Mouse (Mus musculus) hindbrain, postnatal 0 days (tissue): ENCODE measurements around the gene Acot2. TPM values are rescaled to one million over a fixed set of nuclear protein-coding genes. Genes with fewer than 3 reads are reported as not detected.
"Not testable (repeated sequence)": the region's sequence is repeated elsewhere in the genome, so short reads cannot be mapped to it uniquely, and the experiment has no call there.

Experiments
- ATAC-seq: fragments of 200-750 bp; cut with Nextera tagmentation; 2 replicates; pipeline ENCODE4 v1.8.0; 2017; ENCODE audit warnings: mild to moderate bottlenecking, moderate TSS enrichment, moderate library complexity
- DNase-seq: peaks from one replicate; pipeline ENCODE4 v3.0.0-alpha.2; 2015; ENCODE audit warnings: low spot score
- H3K27ac ChIP-seq: fragments of 300-500 bp; sonication (generic); 2 replicates; pipeline ENCODE4 v1.5.1; 2014; ENCODE audit warnings: mild to moderate bottlenecking
- H3K27me3 ChIP-seq: fragments of 300-500 bp; sonication (generic); 2 replicates; pipeline ENCODE4 v1.6.1; 2014; ENCODE audit warnings: low read length, mixed read lengths; ENCODE audit not compliant: insufficient read depth
- H3K36me3 ChIP-seq: fragments of 300-500 bp; sonication (generic); 2 replicates; pipeline ENCODE4 v1.6.1; 2014; ENCODE audit warnings: low read length, mixed read lengths; ENCODE audit not compliant: insufficient read depth
- H3K4me1 ChIP-seq: fragments of 300-500 bp; sonication (generic); 2 replicates; pipeline ENCODE4 v1.6.1; 2014; ENCODE audit warnings: antibody characterized with exemption, low read length, mixed read lengths; ENCODE audit not compliant: insufficient read depth
- H3K4me2 ChIP-seq: fragments of 300-500 bp; sonication (generic); 2 replicates; pipeline ENCODE4 v1.6.1; 2014; ENCODE audit warnings: low read depth, mild to moderate bottlenecking, low read length, moderate library complexity, mixed read lengths
- H3K4me3 ChIP-seq: fragments of 300-500 bp; sonication (generic); 2 replicates; pipeline ENCODE4 v1.5.1; 2014; ENCODE audit warnings: low read length
- H3K9ac ChIP-seq: fragments of 300-500 bp; sonication (generic); replicated peaks from 2 replicates; pipeline ENCODE4 v1.6.1; 2014; ENCODE audit warnings: mild to moderate bottlenecking, low read length, moderate library complexity, mixed read lengths
- H3K9me3 ChIP-seq: fragments of 300-500 bp; sonication (generic); 2 replicates; pipeline ENCODE4 v1.6.1; 2016; ENCODE audit warnings: low read length, mixed read lengths
- CTCF ChIP-seq: IDR thresholded peaks from 2 replicates; pipeline ENCODE4 v1.5.1; 2016; ENCODE audit warnings: antibody characterized with exemption, control low read depth, low read depth
- WGBS: fragments of 180-500 bp; shearing (Covaris S2); extraction: QIAGEN DNeasy Blood & Tissue Kit; methylation state at CpG from one replicate; pipeline ENCODE4 v1.1.7; 2014; 5-methylcytosine and 5-hydroxymethylcytosine counted together
- polyA plus RNA-seq: library from polyadenylated mRNA; unstranded; fragments of >200 nt; fragmentation: Nextera tagmentation; extraction: Ambion mirVana; gene quantifications from 2 replicates; pipeline ENCODE4 v1.2.1, GENCODE M21; 2015
- total RNA-seq: library from RNA; depleted of rRNA; stranded (reverse); fragments of >200 nt; gene quantifications from 2 replicates; pipeline ENCODE4 v1.2.3, GENCODE M21; 2014; rRNA removed

Gene Acot2
- total and polyA plus RNA-seq, 2 experiments from 2014 or later, result 18.6 to 31.2 TPM

- H3K9ac ChIP-seq, result no peak overlapping the region
- H3K9me3 ChIP-seq, result no peaks in the 10 kb centered on the region
- 77% methylated on average over 4 of the region's 4 CpGs for WGBS
- H3K36me3 ChIP-seq, result no peaks in the 10 kb centered on the region
- no peaks in the 10 kb centered on the region for H3K27me3 ChIP-seq
- no peak overlapping the region for H3K27ac ChIP-seq
- no peak overlapping the region for H3K4me3 ChIP-seq
- DNase-seq (no peak), ATAC-seq (no peak)
- no peak for TF ChIP-seq CTCF
- no peaks in the 10 kb centered on the region for H3K4me1 ChIP-seq
- no peak overlapping the region for H3K4me2 ChIP-seq
Observed at GRCm38 (mm10) chr12:84034108-84034507, 46.4 kb downstream of the Acot2 start.

- Histone ChIP-seq H3K4me3 (peak within 1 kb of the TSS; percentile 42), H3K4me2 (peak within 1 kb of the TSS; percentile 64), H3K9ac (peak within 1 kb of the TSS; percentile 48)
- ATAC-seq (peak; percentile 66; the same call in 1 of the 2 replicates), DNase-seq (peak; percentile 13)
- H3K27me3 ChIP-seq, H3K27ac ChIP-seq, H3K9me3 ChIP-seq, H3K4me1 ChIP-seq, H3K36me3 ChIP-seq: not testable (repeated sequence)
- 7% methylated on average over 31 of the region's 32 CpGs for WGBS
Observed at GRCm38 (mm10) chr12:84038241-84038640, 50.6 kb downstream of the Acot2 start, which contains the start of gene Acot4. Acot4 (plus strand) TSS chr12:84038379.

GRCm38 (mm10) chr12:84038691-84039111, 51.0 kb downstream of the Acot2 start, which contains the start of gene Gm49366:
Gm49366 (plus strand) TSS chr12:84038935.
- H3K4me1 ChIP-seq, H3K9me3 ChIP-seq, H3K36me3 ChIP-seq, H3K27me3 ChIP-seq, H3K27ac ChIP-seq: not testable (repeated sequence)
- Histone ChIP-seq H3K9ac (peak within 1 kb of the TSS; percentile 48), H3K4me2 (peak within 1 kb of the TSS; percentile 64), H3K4me3 (peak within 1 kb of the TSS; percentile 42)
- under 1% methylated on average over 39 of the region's 39 CpGs for WGBS
- peak; percentile 80 for ATAC-seq
- DNase-seq, result peak; percentile 48

- no peak for DNase-seq
- TF ChIP-seq CTCF, result no peak
- WGBS, result 89% methylated on average over 5 of the region's 5 CpGs
- Histone ChIP-seq H3K9me3 (no peaks in the 10 kb centered on the region), H3K27me3 (no peaks in the 10 kb centered on the region), H3K9ac (no peak overlapping the region), H3K4me1 (no peaks in the 10 kb centered on the region), H3K4me2 (no peak overlapping the region), H3K4me3 (no peak overlapping the region), H3K27ac (no peak overlapping the region), H3K36me3 (no peaks in the 10 kb centered on the region; the same call in 1 of the 2 replicates)
- ATAC-seq, result no peak
Observed at GRCm38 (mm10) chr12:84042248-84042647, 54.6 kb downstream of the Acot2 start.

Other genes starting within 250 kb of the Acot2 start
- gene Papln, start 224.2 kb upstream of the Acot2 start, total RNA-seq, result 3.0 and 4.9 TPM in 2 replicates
- gene Papln, start 224.2 kb upstream of the Acot2 start, polyA plus RNA-seq, result 0.39 and 0.44 TPM in 2 replicates
- 16.7 and 17.7 TPM in 2 replicates for gene Numb, start 65.9 kb upstream of the Acot2 start, total RNA-seq
- 10.7 and 12.1 TPM in 2 replicates for gene Numb, start 65.9 kb upstream of the Acot2 start, polyA plus RNA-seq
- 28.8 and 35.2 TPM in 2 replicates for gene Riox1, start 37.3 kb upstream of the Acot2 start, total RNA-seq
- gene Riox1, start 37.3 kb upstream of the Acot2 start, polyA plus RNA-seq, result 8.7 and 11.3 TPM in 2 replicates
- gene Heatr4, start 3.0 kb upstream of the Acot2 start, total RNA-seq, result 0.11 and 0.16 TPM in 2 replicates
- not detected in 2 replicates for gene Heatr4, start 3.0 kb upstream of the Acot2 start, polyA plus RNA-seq
- 177 and 178 TPM in 2 replicates for gene Acot1, start 21.6 kb downstream of the Acot2 start, total RNA-seq
- gene Acot1, start 21.6 kb downstream of the Acot2 start, polyA plus RNA-seq, result 160 and 172 TPM in 2 replicates
- 0.14 and 1.8 TPM in 2 replicates for gene Acot4, start 50.5 kb downstream of the Acot2 start, total RNA-seq
- gene Acot4, start 50.5 kb downstream of the Acot2 start, polyA plus RNA-seq, result 0.68 and 1.2 TPM in 2 replicates
- gene Gm49366, start 51.1 kb downstream of the Acot2 start, total RNA-seq, result not detected in 2 replicates
- not detected in 2 replicates for gene Gm49366, start 51.1 kb downstream of the Acot2 start, polyA plus RNA-seq
- 0.42 and 1.3 TPM in 2 replicates for gene Acot3, start 64.3 kb downstream of the Acot2 start, total RNA-seq
- 1.3 and 1.6 TPM in 2 replicates for gene Acot3, start 64.3 kb downstream of the Acot2 start, polyA plus RNA-seq
- 1.2 and 1.3 TPM in 2 replicates for gene Acot5, start 81.5 kb downstream of the Acot2 start, total RNA-seq
- gene Acot5, start 81.5 kb downstream of the Acot2 start, polyA plus RNA-seq, result 1.2 and 1.5 TPM in 2 replicates
- gene Acot6, start 112.8 kb downstream of the Acot2 start, total RNA-seq, result 6.8 and 8.6 TPM in 2 replicates
- 1.6 and 1.8 TPM in 2 replicates for gene Acot6, start 112.8 kb downstream of the Acot2 start, polyA plus RNA-seq
- 9.7 and 10.9 TPM in 2 replicates for gene Dnal1, start 126.5 kb downstream of the Acot2 start, total RNA-seq
- 6.8 and 9.7 TPM in 2 replicates for gene Dnal1, start 126.5 kb downstream of the Acot2 start, polyA plus RNA-seq
- 2.5 and 3.8 TPM in 2 replicates for gene Pnma1, start 160.6 kb downstream of the Acot2 start, total RNA-seq
- 4.2 and 4.5 TPM in 2 replicates for gene Pnma1, start 160.6 kb downstream of the Acot2 start, polyA plus RNA-seq
- gene Elmsan1, start 231.0 kb downstream of the Acot2 start, total RNA-seq, result 9.3 and 11.5 TPM in 2 replicates
- gene Elmsan1, start 231.0 kb downstream of the Acot2 start, polyA plus RNA-seq, result 2.7 and 3.0 TPM in 2 replicates